Mouse (Mus musculus): ENCODE measurements around the gene Baz1a. TPM values are rescaled to one million over a fixed set of nuclear protein-coding genes. Genes with fewer than 3 reads are reported as not detected.

Gene Baz1a
- polyA plus RNA-seq, 1 experiment from 2014 or later = 41.7 TPM

GRCm38 (mm10) chr12:54999016-54999690 is 15.0 kb downstream of the Baz1a start:
- 83% methylated on average over 14 of the region's 14 CpGs for WGBS
- no peaks in the 10 kb centered on the region for H3K36me3 ChIP-seq (ENCODE audit: control insufficient read depth, insufficient read depth, low read length)
- ATAC-seq (replicated peaks; ENCODE audit: low FRiP score) = no peak
- no peak for DNase-seq (ENCODE audit: low spot score)
- H3K27ac ChIP-seq (ENCODE audit: low read depth, low read length) = no peak overlapping the region
- H3K27me3 ChIP-seq (ENCODE audit: control insufficient read depth, insufficient read depth, low read length) = no peaks in the 10 kb centered on the region
- H3K4me1 ChIP-seq (replicated peaks; ENCODE audit: control insufficient read depth, insufficient read depth, low read length) = no peaks in the 10 kb centered on the region
- no peak overlapping the region for H3K4me3 ChIP-seq (ENCODE audit: low read depth, low read length)
- no peak overlapping the region for H3K4me2 ChIP-seq (ENCODE audit: low read depth, low read length, severe bottlenecking)
- no peaks in the 10 kb centered on the region for H3K9me3 ChIP-seq (ENCODE audit: control insufficient read depth, low read length)
- no peak overlapping the region for H3K9ac ChIP-seq (ENCODE audit: low read length)

- H3K4me2 ChIP-seq (ENCODE audit: low read depth, low read length, severe bottlenecking) = no peak overlapping the region
- no peaks in the 10 kb centered on the region for H3K36me3 ChIP-seq (ENCODE audit: control insufficient read depth, insufficient read depth, low read length)
- no peak overlapping the region for H3K9ac ChIP-seq (ENCODE audit: low read length)
- ATAC-seq (replicated peaks; ENCODE audit: low FRiP score) (no peak), DNase-seq (ENCODE audit: low spot score) (no peak)
- H3K27me3 ChIP-seq (ENCODE audit: control insufficient read depth, insufficient read depth, low read length) = no peaks in the 10 kb centered on the region
- no peak overlapping the region for H3K4me3 ChIP-seq (ENCODE audit: low read depth, low read length)
- H3K4me1 ChIP-seq (replicated peaks; ENCODE audit: control insufficient read depth, insufficient read depth, low read length) = no peaks in the 10 kb centered on the region
- 81% methylated on average over 5 of the region's 5 CpGs for WGBS
- H3K27ac ChIP-seq (ENCODE audit: low read depth, low read length) = no peak overlapping the region
- no peaks in the 10 kb centered on the region for H3K9me3 ChIP-seq (ENCODE audit: control insufficient read depth, low read length)
Observed at GRCm38 (mm10) chr12:54998411-54998810, 15.7 kb downstream of the Baz1a start.

GRCm38 (mm10) chr12:54996979-54997474 is 17.1 kb downstream of the Baz1a start:
- 88% methylated on average over 6 of the region's 6 CpGs for WGBS
- DNase-seq (ENCODE audit: low spot score) = no peak

GRCm38 (mm10) chr12:54995965-54996364 is 18.2 kb downstream of the Baz1a start:
- ATAC-seq (replicated peaks; ENCODE audit: low FRiP score) (no peak), DNase-seq (ENCODE audit: low spot score) (no peak)
- WGBS = 71% methylated on average over 3 of the region's 3 CpGs
- Histone ChIP-seq H3K4me1 (replicated peaks; ENCODE audit: control insufficient read depth, insufficient read depth, low read length) (no peaks in the 10 kb centered on the region), H3K4me2 (ENCODE audit: low read depth, low read length, severe bottlenecking) (no peak overlapping the region), H3K9me3 (ENCODE audit: control insufficient read depth, low read length) (no peaks in the 10 kb centered on the region), H3K4me3 (ENCODE audit: low read depth, low read length) (no peak overlapping the region), H3K36me3 (ENCODE audit: control insufficient read depth, insufficient read depth, low read length) (no peaks in the 10 kb centered on the region), H3K27ac (ENCODE audit: low read depth, low read length) (no peak overlapping the region), H3K9ac (ENCODE audit: low read length) (no peak overlapping the region), H3K27me3 (ENCODE audit: control insufficient read depth, insufficient read depth, low read length) (no peaks in the 10 kb centered on the region)

More at GRCm38 (mm10) chr12:54996979-54997474, 17.1 kb downstream of the Baz1a start:
- no peak overlapping the region for H3K27ac ChIP-seq (ENCODE audit: low read depth, low read length)
- H3K9ac ChIP-seq (ENCODE audit: low read length) = no peak overlapping the region
- H3K4me2 ChIP-seq (ENCODE audit: low read depth, low read length, severe bottlenecking) = no peak overlapping the region
- no peaks in the 10 kb centered on the region for H3K9me3 ChIP-seq (ENCODE audit: control insufficient read depth, low read length)
- H3K4me3 ChIP-seq (ENCODE audit: low read depth, low read length) = no peak overlapping the region
- H3K27me3 ChIP-seq (ENCODE audit: control insufficient read depth, insufficient read depth, low read length) = no peaks in the 10 kb centered on the region
- H3K36me3 ChIP-seq (ENCODE audit: control insufficient read depth, insufficient read depth, low read length) = no peaks in the 10 kb centered on the region
- ATAC-seq (replicated peaks; ENCODE audit: low FRiP score) = no peak
- no peaks in the 10 kb centered on the region for H3K4me1 ChIP-seq (replicated peaks; ENCODE audit: control insufficient read depth, insufficient read depth, low read length)

- Histone ChIP-seq H3K27ac (ENCODE audit: low read depth, low read length) (no peak overlapping the region), H3K36me3 (ENCODE audit: control insufficient read depth, insufficient read depth, low read length) (no peaks in the 10 kb centered on the region), H3K27me3 (ENCODE audit: control insufficient read depth, insufficient read depth, low read length) (no peaks in the 10 kb centered on the region), H3K9me3 (ENCODE audit: control insufficient read depth, low read length) (no peaks in the 10 kb centered on the region), H3K4me1 (replicated peaks; ENCODE audit: control insufficient read depth, insufficient read depth, low read length) (no peaks in the 10 kb centered on the region), H3K4me2 (ENCODE audit: low read depth, low read length, severe bottlenecking) (no peak overlapping the region), H3K4me3 (ENCODE audit: low read depth, low read length) (no peak overlapping the region), H3K9ac (ENCODE audit: low read length) (no peak overlapping the region)
- DNase-seq (ENCODE audit: low spot score) = no peak
- ATAC-seq (replicated peaks; ENCODE audit: low FRiP score) = no peak
- 94% methylated on average over 4 of the region's 4 CpGs for WGBS
Observed at GRCm38 (mm10) chr12:54994418-54994817, 19.7 kb downstream of the Baz1a start.

GRCm38 (mm10) chr12:54994068-54994386 is 20.1 kb downstream of the Baz1a start:
- ATAC-seq (replicated peaks; ENCODE audit: low FRiP score) (no peak), DNase-seq (ENCODE audit: low spot score) (no peak)
- no peaks in the 10 kb centered on the region for H3K4me1 ChIP-seq (replicated peaks; ENCODE audit: control insufficient read depth, insufficient read depth, low read length)
- 84% methylated on average over 6 of the region's 6 CpGs for WGBS
- no peaks in the 10 kb centered on the region for H3K36me3 ChIP-seq (ENCODE audit: control insufficient read depth, insufficient read depth, low read length)
- no peaks in the 10 kb centered on the region for H3K9me3 ChIP-seq (ENCODE audit: control insufficient read depth, low read length)
- H3K27ac ChIP-seq (ENCODE audit: low read depth, low read length) = no peak overlapping the region
- H3K4me3 ChIP-seq (ENCODE audit: low read depth, low read length) = no peak overlapping the region
- no peak overlapping the region for H3K9ac ChIP-seq (ENCODE audit: low read length)
- H3K27me3 ChIP-seq (ENCODE audit: control insufficient read depth, insufficient read depth, low read length) = no peaks in the 10 kb centered on the region
- H3K4me2 ChIP-seq (ENCODE audit: low read depth, low read length, severe bottlenecking) = no peak overlapping the region

- Histone ChIP-seq H3K27me3 (ENCODE audit: control insufficient read depth, insufficient read depth, low read length) (no peaks in the 10 kb centered on the region), H3K27ac (ENCODE audit: low read depth, low read length) (no peak overlapping the region), H3K4me1 (replicated peaks; ENCODE audit: control insufficient read depth, insufficient read depth, low read length) (no peaks in the 10 kb centered on the region), H3K9me3 (ENCODE audit: control insufficient read depth, low read length) (no peaks in the 10 kb centered on the region), H3K9ac (ENCODE audit: low read length) (no peak overlapping the region), H3K4me3 (ENCODE audit: low read depth, low read length) (no peak overlapping the region), H3K36me3 (ENCODE audit: control insufficient read depth, insufficient read depth, low read length) (no peaks in the 10 kb centered on the region), H3K4me2 (ENCODE audit: low read depth, low read length, severe bottlenecking) (no peak overlapping the region)
- DNase-seq (ENCODE audit: low spot score) = no peak
- ATAC-seq (replicated peaks; ENCODE audit: low FRiP score) = no peak
- 77% methylated on average over 16 of the region's 16 CpGs for WGBS
Observed at GRCm38 (mm10) chr12:54993246-54994067, 20.7 kb downstream of the Baz1a start.

GRCm38 (mm10) chr12:54992814-54993213 is 21.3 kb downstream of the Baz1a start:
- Histone ChIP-seq H3K27ac (ENCODE audit: low read depth, low read length) (no peak overlapping the region), H3K4me2 (ENCODE audit: low read depth, low read length, severe bottlenecking) (no peak overlapping the region), H3K27me3 (ENCODE audit: control insufficient read depth, insufficient read depth, low read length) (no peaks in the 10 kb centered on the region), H3K36me3 (ENCODE audit: control insufficient read depth, insufficient read depth, low read length) (no peaks in the 10 kb centered on the region), H3K9ac (ENCODE audit: low read length) (no peak overlapping the region), H3K9me3 (ENCODE audit: control insufficient read depth, low read length) (no peaks in the 10 kb centered on the region), H3K4me1 (replicated peaks; ENCODE audit: control insufficient read depth, insufficient read depth, low read length) (no peaks in the 10 kb centered on the region), H3K4me3 (ENCODE audit: low read depth, low read length) (no peak overlapping the region)
- no peak for DNase-seq (ENCODE audit: low spot score)
- no peak for ATAC-seq (replicated peaks; ENCODE audit: low FRiP score)
- WGBS = 97% methylated on average over 3 of the region's 3 CpGs

Data from forebrain, embryonic 11.5 days (tissue).